Mouse (Mus musculus): ENCODE measurements around the gene Pbx4.

Gene Pbx4

DNA sequence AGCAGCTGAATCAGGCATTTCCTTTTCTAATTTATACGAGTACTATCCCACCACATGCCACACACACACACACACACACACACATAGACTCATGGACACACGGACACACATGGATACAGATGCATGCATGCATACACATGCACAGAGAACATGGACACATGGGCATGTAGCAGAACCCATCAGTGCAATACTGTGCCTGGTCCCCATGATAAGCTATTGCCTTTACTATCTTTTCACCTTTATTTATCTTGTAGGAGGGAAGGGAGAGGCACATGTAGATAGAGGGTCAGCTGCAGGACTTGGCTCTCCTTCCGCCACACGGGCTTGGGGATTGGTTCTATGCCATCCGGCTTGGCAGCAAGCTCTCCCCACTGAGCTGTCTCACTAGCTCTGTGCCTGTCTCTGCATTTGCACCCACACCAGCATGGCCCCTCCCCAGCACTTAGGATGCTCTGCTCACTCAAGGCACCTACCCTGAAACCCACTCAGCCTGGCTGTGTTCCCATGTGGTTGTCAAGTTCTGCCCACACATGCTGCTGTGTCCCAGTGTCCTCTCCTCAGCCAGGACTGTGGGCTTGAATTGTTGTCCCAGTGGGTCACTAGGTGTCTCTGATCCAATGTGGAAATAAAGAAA, 31.2 kb downstream of the Pbx4 start:
- in situ Hi-C loops (cut with MboI; ENCODE audit: low pct_unique_long_range_greater_than_20kb in 1 of 2, low sequenced_read_pairs in 2 of 2, unreplicated experiment in 1 of 2): loop anchor here in 1 of 2 experiments (25.0 kb wide), 2 partner anchors 226 to 526 kb away; partner anchors contain the start of gene Zfp868

DNA sequence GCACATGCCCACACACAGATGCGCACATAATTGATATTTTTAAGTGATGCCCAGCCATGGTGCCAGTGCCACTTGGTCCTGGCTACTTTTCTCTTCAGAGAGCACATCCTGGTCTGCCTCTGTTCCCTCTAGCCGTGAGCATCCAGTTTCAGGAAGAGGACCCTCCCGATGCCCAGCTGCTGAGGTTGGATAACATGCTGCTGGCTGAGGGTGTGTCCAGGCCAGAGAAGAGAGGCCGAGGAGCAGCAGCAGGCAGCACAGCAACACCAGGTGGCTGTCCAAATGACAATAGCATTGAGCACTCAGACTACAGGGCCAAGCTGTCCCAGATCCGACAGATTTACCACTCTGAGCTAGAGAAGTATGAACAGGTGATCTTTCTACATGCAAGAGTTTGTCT, 31.9 kb downstream of the Pbx4 start:
- in situ Hi-C loops (cut with MboI; ENCODE audit: low pct_unique_long_range_greater_than_20kb in 1 of 2, low sequenced_read_pairs in 2 of 2, unreplicated experiment in 1 of 2): loop anchor here in 1 of 2 experiments (25.0 kb wide), 2 partner anchors 227 to 527 kb away; partner anchors contain the start of gene Zfp868

- in situ Hi-C loops (cut with MboI; ENCODE audit: low pct_unique_long_range_greater_than_20kb in 1 of 2, low sequenced_read_pairs in 2 of 2, unreplicated experiment in 1 of 2): loop anchor here in 1 of 2 experiments (25.0 kb wide), 2 partner anchors 231 to 531 kb away; partner anchors contain the start of gene Zfp868
These were observed 35.5 kb downstream of the Pbx4 start for GRCm38 (mm10) chr8:69867696-69868326.

- in situ Hi-C loops (cut with MboI; ENCODE audit: low pct_unique_long_range_greater_than_20kb in 1 of 2, low sequenced_read_pairs in 2 of 2, unreplicated experiment in 1 of 2): loop anchor here in 1 of 2 experiments (25.0 kb wide), 2 partner anchors 233 to 533 kb away; partner anchors contain the start of gene Zfp868
These were observed 37.9 kb downstream of the Pbx4 start for GRCm38 (mm10) chr8:69870003-69870765.

GRCm38 (mm10) chr8:69870907-69871306, 38.6 kb downstream of the Pbx4 start:
- in situ Hi-C loops (cut with MboI; ENCODE audit: low pct_unique_long_range_greater_than_20kb in 1 of 2, low sequenced_read_pairs in 2 of 2, unreplicated experiment in 1 of 2): loop anchor here in 1 of 2 experiments (25.0 kb wide), 2 partner anchors 234 to 534 kb away; partner anchors contain the start of gene Zfp868

GRCm38 (mm10) chr8:69874155-69874554, 41.9 kb downstream of the Pbx4 start:
- in situ Hi-C loops (cut with MboI; ENCODE audit: low pct_unique_long_range_greater_than_20kb in 1 of 2, low sequenced_read_pairs in 2 of 2, unreplicated experiment in 1 of 2): loop anchor here in 1 of 2 experiments (25.0 kb wide), 2 partner anchors 237 to 537 kb away; partner anchors contain the start of gene Zfp868

GRCm38 (mm10) chr8:69874654-69875053, 42.4 kb downstream of the Pbx4 start:
- in situ Hi-C loops (cut with MboI; ENCODE audit: low pct_unique_long_range_greater_than_20kb in 1 of 2, low sequenced_read_pairs in 2 of 2, unreplicated experiment in 1 of 2): loop anchor here in 1 of 2 experiments (25.0 kb wide), 2 partner anchors 237 to 537 kb away; partner anchors contain the start of gene Zfp868

- in situ Hi-C loops (cut with MboI; ENCODE audit: low pct_unique_long_range_greater_than_20kb in 1 of 2, low sequenced_read_pairs in 2 of 2, unreplicated experiment in 1 of 2): no loop called here
These were observed 43.8 kb downstream of the Pbx4 start for GRCm38 (mm10) chr8:69876097-69876496.

- in situ Hi-C loops (cut with MboI; ENCODE audit: low pct_unique_long_range_greater_than_20kb in 1 of 2, low sequenced_read_pairs in 2 of 2, unreplicated experiment in 1 of 2): no loop called here
These were observed 44.7 kb downstream of the Pbx4 start for GRCm38 (mm10) chr8:69876967-69877366.

DNA sequence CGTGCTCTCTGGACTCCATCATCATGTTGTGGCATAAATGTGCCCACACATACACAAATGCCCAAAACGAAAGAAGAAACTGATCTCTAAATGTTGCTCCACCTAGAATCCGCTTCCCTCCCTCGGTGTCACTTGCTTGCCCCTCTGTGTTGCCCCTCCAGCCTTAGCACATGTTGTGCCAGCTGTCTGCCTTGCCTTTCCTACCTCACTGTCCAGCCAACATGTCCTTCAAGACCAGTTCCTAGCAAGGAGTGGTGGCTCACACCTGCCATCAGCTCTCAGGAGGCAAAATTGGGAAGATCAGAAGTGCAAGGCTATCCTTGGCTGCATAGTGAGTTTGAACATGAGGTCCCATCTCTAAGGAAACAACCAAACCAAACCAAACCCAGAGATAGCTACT, 45.1 kb downstream of the Pbx4 start:
- in situ Hi-C loops (cut with MboI; ENCODE audit: low pct_unique_long_range_greater_than_20kb in 1 of 2, low sequenced_read_pairs in 2 of 2, unreplicated experiment in 1 of 2): no loop called here

DNA sequence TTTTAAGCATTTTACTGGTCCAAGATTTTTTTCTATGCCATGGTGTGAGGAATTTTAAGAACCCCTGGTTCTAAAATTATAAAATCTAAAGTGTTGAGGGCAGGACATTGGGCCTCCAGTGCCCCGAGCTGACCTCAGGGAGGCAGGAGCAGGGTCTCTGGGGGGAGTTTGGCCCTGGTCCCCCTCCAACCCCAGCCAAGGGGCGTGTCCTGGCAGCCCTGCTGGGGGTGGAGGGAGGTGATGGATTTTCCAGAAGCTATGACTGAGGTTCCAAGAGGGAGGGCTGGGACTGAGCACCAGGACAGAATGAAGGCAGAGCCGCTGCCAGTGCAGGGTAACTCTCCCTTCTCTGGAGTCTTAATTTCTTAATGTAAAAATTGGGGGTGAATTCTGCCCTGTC, 45.7 kb downstream of the Pbx4 start:
- in situ Hi-C loops (cut with MboI; ENCODE audit: low pct_unique_long_range_greater_than_20kb in 1 of 2, low sequenced_read_pairs in 2 of 2, unreplicated experiment in 1 of 2): no loop called here

GRCm38 (mm10) chr8:69879678-69880077, 47.4 kb downstream of the Pbx4 start:
- in situ Hi-C loops (cut with MboI; ENCODE audit: low pct_unique_long_range_greater_than_20kb in 1 of 2, low sequenced_read_pairs in 2 of 2, unreplicated experiment in 1 of 2): no loop called here

GRCm38 (mm10) chr8:69880841-69881240, 48.5 kb downstream of the Pbx4 start:
- in situ Hi-C loops (cut with MboI; ENCODE audit: low pct_unique_long_range_greater_than_20kb in 1 of 2, low sequenced_read_pairs in 2 of 2, unreplicated experiment in 1 of 2): no loop called here

- in situ Hi-C loops (cut with MboI; ENCODE audit: low pct_unique_long_range_greater_than_20kb in 1 of 2, low sequenced_read_pairs in 2 of 2, unreplicated experiment in 1 of 2): no loop called here
These were observed 49.1 kb downstream of the Pbx4 start for GRCm38 (mm10) chr8:69881261-69881865.

DNA sequence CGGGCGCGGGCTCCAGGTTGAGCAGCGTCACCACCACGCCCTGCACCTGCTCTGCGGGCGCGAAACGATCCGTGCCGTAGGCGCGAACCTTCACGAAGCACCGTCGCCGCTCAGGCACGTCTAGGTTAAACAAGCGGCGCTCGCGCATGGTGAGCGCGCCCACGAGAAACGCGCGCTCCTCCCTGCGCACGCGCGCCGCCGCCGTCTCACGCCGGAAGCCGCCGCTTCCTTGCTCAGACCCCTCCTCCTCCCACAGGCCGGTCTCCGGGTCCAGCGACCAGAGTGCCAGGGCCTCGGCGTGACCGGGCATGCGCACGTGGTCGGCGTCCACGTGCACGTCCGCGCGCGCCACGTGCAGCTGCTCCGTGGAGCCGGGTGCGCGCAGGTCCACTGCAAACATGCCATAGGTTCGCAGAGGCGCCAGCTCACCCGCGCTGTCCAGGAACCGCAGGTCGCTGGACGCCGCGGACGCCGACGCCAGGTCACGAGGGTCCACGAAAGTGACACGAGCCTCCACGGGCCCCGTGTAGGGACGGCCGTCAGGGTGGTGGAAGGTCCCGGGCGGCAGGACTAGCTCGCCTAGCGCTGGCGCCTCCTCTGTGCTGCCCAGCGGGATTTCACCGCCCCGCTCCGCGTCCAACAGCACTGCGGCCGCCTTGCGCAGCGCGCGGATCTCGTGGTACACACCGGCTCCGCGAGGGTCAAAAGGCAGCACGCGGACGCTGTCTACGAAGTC, 49.9 kb downstream of the Pbx4 start:
- in situ Hi-C loops (cut with MboI; ENCODE audit: low pct_unique_long_range_greater_than_20kb in 1 of 2, low sequenced_read_pairs in 2 of 2, unreplicated experiment in 1 of 2): no loop called here

DNA sequence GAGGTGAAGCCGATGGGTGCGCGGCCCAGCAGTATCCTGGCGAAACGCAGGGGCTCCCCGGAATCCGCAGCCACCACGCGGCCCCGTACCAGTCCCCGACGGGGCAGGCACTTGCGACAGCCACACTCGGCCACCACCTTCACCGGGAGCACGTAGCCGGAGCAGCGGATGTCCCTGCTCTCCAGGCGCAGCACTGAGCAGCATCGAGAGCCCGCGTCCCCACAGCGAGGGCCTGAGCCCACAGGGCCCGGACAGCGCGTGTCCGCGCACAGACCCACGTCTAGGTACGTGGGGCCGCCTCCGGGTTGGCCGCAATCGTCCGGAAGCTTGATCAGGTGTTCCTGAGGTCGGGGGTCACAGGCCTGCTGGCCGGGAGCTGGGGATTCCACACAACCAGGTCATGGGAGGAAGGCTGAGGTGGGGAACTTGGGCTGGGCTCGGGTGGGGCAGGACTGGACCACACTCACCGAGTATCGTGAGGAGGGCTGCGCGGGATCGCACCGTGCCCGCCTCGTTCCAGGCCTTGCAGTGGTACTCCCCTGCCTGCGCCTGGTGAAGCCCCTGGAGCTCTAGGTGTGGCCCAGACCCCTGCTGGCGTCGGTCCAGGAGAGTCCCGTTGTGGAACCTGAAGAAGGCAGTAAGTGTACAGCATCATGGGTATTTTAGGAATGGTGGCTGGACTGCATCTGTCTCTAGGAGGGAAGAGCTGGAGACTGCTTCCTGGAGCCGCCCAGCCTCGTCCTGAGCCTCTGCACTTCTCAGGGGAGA, 50.7 kb downstream of the Pbx4 start:
- in situ Hi-C loops (cut with MboI; ENCODE audit: low pct_unique_long_range_greater_than_20kb in 1 of 2, low sequenced_read_pairs in 2 of 2, unreplicated experiment in 1 of 2): no loop called here

GRCm38 (mm10) chr8:69884141-69884540, 51.9 kb downstream of the Pbx4 start:
- in situ Hi-C loops (cut with MboI; ENCODE audit: low pct_unique_long_range_greater_than_20kb in 1 of 2, low sequenced_read_pairs in 2 of 2, unreplicated experiment in 1 of 2): no loop called here
